Mouse (Mus musculus) hindbrain, embryonic 14.5 days (tissue): ENCODE results near the gene Peli2. TPM values are rescaled to one million over a fixed set of nuclear protein-coding genes. Genes with fewer than 3 reads are reported as not detected.

Experiments used
- ATAC-seq: fragments of 200-750 bp; cut with Nextera tagmentation; 2 replicates; pipeline ENCODE4 v1.8.0; 2017; ENCODE audit warnings: moderate number of reproducible peaks, mild to moderate bottlenecking, moderate TSS enrichment, moderate library complexity; ENCODE audit not compliant: low FRiP score
- DNase-seq: peaks from one replicate; pipeline ENCODE4 v3.0.0-alpha.2; 2015; ENCODE audit warnings: low spot score
- H3K27ac ChIP-seq: fragments of 300-500 bp; sonication (generic); 2 replicates; pipeline ENCODE4 v1.5.1; 2014; ENCODE audit warnings: mild to moderate bottlenecking, moderate library complexity
- H3K27me3 ChIP-seq: fragments of 300-500 bp; sonication (generic); 2 replicates; pipeline ENCODE4 v1.6.1; 2014; ENCODE audit warnings: mild to moderate bottlenecking, low read length, mixed read lengths; ENCODE audit not compliant: control insufficient read depth, insufficient read depth
- H3K36me3 ChIP-seq: fragments of 300-500 bp; sonication (generic); replicated peaks from 2 replicates; pipeline ENCODE4 v1.6.1; 2014; ENCODE audit not compliant: control insufficient read depth, insufficient read depth
- H3K4me1 ChIP-seq: fragments of 300-500 bp; sonication (generic); replicated peaks from 2 replicates; pipeline ENCODE4 v1.6.1; 2014; ENCODE audit warnings: antibody characterized with exemption, low read length, mixed read lengths; ENCODE audit not compliant: control insufficient read depth, insufficient read depth
- H3K4me2 ChIP-seq: fragments of 300-500 bp; sonication (generic); replicated peaks from 2 replicates; pipeline ENCODE4 v1.6.1; 2014; ENCODE audit warnings: mild to moderate bottlenecking, moderate library complexity
- H3K4me3 ChIP-seq: fragments of 300-500 bp; sonication (generic); replicated peaks from 2 replicates; pipeline ENCODE4 v1.5.1; 2014; ENCODE audit warnings: mild to moderate bottlenecking, low read length
- H3K9ac ChIP-seq: fragments of 300-500 bp; sonication (generic); 2 replicates; pipeline ENCODE4 v1.6.1; 2014
- H3K9me3 ChIP-seq: fragments of 300-500 bp; sonication (generic); 2 replicates; pipeline ENCODE4 v1.6.1; 2016; ENCODE audit warnings: low read length; ENCODE audit not compliant: control insufficient read depth
- WGBS: fragments of 180-500 bp; shearing (Covaris S2); extraction: QIAGEN DNeasy Blood & Tissue Kit; methylation state at CpG from one replicate; pipeline ENCODE4 v1.1.7; 2014; 5-methylcytosine and 5-hydroxymethylcytosine counted together
- polyA plus RNA-seq: library from polyadenylated mRNA; unstranded; fragments of >200 nt; fragmentation: Nextera tagmentation; extraction: Ambion mirVana; gene quantifications from 2 replicates; pipeline ENCODE4 v1.2.1, GENCODE M21; 2014

Peli2 gene
- polyA plus RNA-seq, 1 experiment from 2014 or later, result 10.0 TPM

DNA sequence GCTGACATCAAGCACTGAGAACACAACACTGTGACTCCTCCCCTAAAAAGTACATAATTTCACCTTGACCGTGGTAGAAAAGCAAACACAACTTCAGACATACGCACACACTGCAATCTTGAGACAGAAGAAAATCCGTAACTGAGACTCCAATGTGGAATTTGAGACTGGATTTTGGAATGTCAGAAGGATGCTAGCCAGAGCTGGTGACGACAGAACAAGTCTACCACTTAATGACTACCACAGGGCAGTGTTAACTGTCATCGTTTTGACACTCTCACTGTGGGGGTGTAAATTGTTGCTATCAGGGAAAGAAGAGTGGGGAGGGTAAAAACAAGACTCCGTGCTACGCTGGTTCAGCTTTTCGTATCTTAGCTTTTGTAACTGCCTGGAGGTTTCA, 195.8 kb downstream of the Peli2 start:
- ATAC-seq (no peak), DNase-seq (no peak)
- Histone ChIP-seq H3K9me3 (no peaks in the 10 kb centered on the region), H3K36me3 (no peaks in the 10 kb centered on the region), H3K27ac (no peak overlapping the region), H3K9ac (no peak overlapping the region), H3K27me3 (no peaks in the 10 kb centered on the region), H3K4me2 (no peak overlapping the region), H3K4me3 (no peak overlapping the region), H3K4me1 (no peaks in the 10 kb centered on the region)
- 83% methylated on average over 8 of the region's 8 CpGs for WGBS

DNA sequence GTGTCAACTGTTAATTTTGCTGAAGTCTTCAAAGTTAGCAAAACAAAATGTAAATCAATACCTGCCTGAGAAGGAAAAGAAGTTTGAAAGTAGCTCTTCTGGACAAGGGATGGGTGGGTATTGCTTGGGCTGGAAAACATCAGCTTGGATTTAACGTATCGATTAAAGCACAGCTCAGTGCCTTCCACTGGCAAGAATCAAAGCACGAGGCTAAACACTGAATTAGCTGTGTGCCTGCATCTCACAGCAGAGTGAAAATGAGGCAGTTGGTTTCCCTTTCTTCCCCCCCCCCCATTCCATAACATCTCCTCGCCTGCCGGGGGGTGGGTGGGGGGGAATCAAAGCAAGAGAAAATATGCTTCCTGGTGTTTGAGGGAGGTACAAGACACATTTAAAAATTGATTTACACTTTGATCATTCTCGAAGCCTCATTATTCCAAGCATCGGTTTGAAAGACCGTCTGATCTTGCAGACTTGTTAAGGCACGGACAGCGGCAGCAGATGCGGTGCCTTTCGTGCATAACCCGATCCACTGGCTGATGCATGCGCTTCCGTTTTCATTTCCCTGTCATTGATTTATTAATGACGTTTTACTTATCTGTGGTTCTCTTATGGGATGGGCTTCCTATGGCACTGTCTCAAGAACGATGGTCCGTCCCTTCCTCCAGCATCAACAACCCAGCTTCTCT, 203.3 kb downstream of the Peli2 start:
- Histone ChIP-seq H3K27me3 (no peaks in the 10 kb centered on the region), H3K9ac (no peak overlapping the region), H3K9me3 (no peaks in the 10 kb centered on the region), H3K4me3 (no peak overlapping the region), H3K4me1 (no peaks in the 10 kb centered on the region), H3K27ac (no peak overlapping the region), H3K4me2 (no peak overlapping the region), H3K36me3 (no peaks in the 10 kb centered on the region)
- ATAC-seq (no peak), DNase-seq (no peak)
- WGBS, result 70% methylated on average over 18 of the region's 18 CpGs

DNA sequence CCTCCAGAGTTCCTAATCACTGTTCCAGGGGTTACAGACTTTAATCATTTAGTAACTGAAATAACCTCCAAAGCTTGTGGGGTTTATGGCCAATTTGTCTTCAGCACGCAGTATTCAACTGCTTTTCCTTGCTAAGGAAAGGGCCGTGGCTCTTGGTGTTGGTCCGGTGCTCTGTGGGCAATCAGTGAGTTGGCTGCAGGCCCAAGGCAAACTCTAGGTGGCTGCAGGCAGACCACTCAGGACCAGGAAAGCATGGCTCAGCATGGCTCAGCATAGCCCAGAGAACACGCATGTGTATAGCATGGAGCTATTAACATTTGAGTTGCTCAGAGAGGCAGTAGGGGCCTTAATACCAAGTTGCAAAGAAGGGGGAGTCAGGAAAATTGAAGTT, 203.8 kb downstream of the Peli2 start:
- Histone ChIP-seq H3K9ac (no peak overlapping the region), H3K36me3 (no peaks in the 10 kb centered on the region), H3K4me3 (no peak overlapping the region), H3K27ac (no peak overlapping the region), H3K4me2 (no peak overlapping the region), H3K9me3 (no peaks in the 10 kb centered on the region), H3K27me3 (no peaks in the 10 kb centered on the region), H3K4me1 (no peaks in the 10 kb centered on the region)
- 76% methylated on average over 4 of the region's 4 CpGs for WGBS
- DNase-seq (no peak), ATAC-seq (no peak)

DNA sequence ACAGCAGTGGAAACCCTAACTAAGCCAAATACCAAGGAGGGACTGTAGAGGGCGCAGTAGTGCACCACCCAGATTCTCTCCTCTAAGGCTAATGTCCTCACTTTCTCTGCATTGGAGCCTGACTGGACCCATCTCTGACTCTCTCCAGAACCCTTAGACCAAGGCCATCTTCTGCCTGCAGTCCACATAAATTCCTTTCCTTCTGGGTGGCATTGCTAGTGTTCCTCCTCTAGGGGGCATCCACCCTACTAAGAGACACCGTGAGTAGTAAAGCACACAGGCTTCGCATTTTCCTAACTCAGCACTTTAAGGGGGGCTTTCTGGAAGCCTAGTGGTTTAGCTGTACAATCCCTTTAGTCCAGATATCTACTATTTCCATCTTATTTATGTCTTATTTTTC, 207.1 kb downstream of the Peli2 start:
- H3K9ac ChIP-seq, result no peak overlapping the region
- ATAC-seq (no peak), DNase-seq (no peak)
- no peaks in the 10 kb centered on the region for H3K9me3 ChIP-seq
- no peak overlapping the region for H3K4me3 ChIP-seq
- peaks cover 13% of the 10 kb centered on the region; the same call in 1 of the 2 replicates for H3K4me1 ChIP-seq
- H3K36me3 ChIP-seq, result no peaks in the 10 kb centered on the region
- WGBS, result 71% methylated on average over 3 of the region's 3 CpGs
- no peaks in the 10 kb centered on the region for H3K27me3 ChIP-seq
- no peak overlapping the region for H3K27ac ChIP-seq
- H3K4me2 ChIP-seq, result no peak overlapping the region

DNA sequence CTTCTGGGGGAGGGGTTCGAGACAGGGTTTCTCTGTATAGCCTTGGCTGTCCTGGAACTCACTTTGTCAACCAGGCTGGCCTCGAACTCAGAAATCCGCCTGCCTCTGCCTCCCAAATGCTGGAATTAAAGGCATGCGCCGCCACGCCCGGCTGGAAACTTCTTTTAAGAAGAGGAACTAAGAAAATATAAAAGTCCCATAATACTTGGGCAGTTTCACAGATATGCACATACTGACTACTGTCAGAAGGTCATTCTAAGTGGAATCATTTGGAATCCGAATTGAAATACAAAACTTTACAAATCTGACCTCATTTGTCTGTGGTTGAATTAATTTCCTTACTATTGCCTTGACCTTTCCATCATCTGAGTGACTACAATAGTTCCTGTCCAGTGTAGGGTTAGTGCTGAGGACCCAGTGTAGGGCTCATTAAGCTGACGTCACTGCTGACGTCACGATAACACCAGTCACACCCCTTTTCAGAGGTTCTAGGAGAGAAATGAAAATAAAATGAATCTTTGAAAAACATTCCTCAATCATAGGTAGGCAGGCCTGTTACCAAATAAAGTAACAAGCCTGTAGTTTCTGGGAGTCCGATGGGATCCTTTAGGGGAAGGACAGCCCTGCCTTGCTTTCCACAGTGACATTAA, 209.2 kb downstream of the Peli2 start:
- Histone ChIP-seq H3K36me3 (no peaks in the 10 kb centered on the region), H3K9ac (no peak overlapping the region), H3K4me2 (no peak overlapping the region), H3K27me3 (no peaks in the 10 kb centered on the region), H3K9me3 (no peaks in the 10 kb centered on the region), H3K4me1 (peaks cover 21% of the 10 kb centered on the region), H3K4me3 (no peak overlapping the region), H3K27ac (no peak overlapping the region)
- no peak for ATAC-seq
- WGBS, result 88% methylated on average over 12 of the region's 12 CpGs
- no peak for DNase-seq
